Mouse (Mus musculus): ENCODE results near the gene Lrrc4c.

GRCm38 (mm10) chr2:97497069-97497468, 1179.1 kb downstream of the Lrrc4c start:
- TF ChIP-seq CTCF (IDR thresholded peaks at IDR 0.05; ENCODE audit: extremely low read depth, insufficient read depth, low read length) (no peak), POLR2A (IDR thresholded peaks at IDR 0.05; ENCODE audit: extremely low read depth, insufficient read depth, low read length) (no peak)
